Mouse (Mus musculus) hindbrain, postnatal 0 days (tissue): ENCODE results near the gene Gm11559. TPM values are rescaled to one million over a fixed set of nuclear protein-coding genes. Genes with fewer than 3 reads are reported as not detected.
"Not testable (repeated sequence)": the region's sequence is repeated elsewhere in the genome, so short reads cannot be mapped to it uniquely, and the experiment has no call there.

Source experiments
- ATAC-seq: fragments of 200-750 bp; cut with Nextera tagmentation; 2 replicates; pipeline ENCODE4 v1.8.0; 2017; ENCODE audit warnings: mild to moderate bottlenecking, moderate TSS enrichment, moderate library complexity
- DNase-seq: peaks from one replicate; pipeline ENCODE4 v3.0.0-alpha.2; 2015; ENCODE audit warnings: low spot score
- H3K27ac ChIP-seq: fragments of 300-500 bp; sonication (generic); 2 replicates; pipeline ENCODE4 v1.5.1; 2014; ENCODE audit warnings: mild to moderate bottlenecking
- H3K27me3 ChIP-seq: fragments of 300-500 bp; sonication (generic); 2 replicates; pipeline ENCODE4 v1.6.1; 2014; ENCODE audit warnings: low read length, mixed read lengths; ENCODE audit not compliant: insufficient read depth
- H3K36me3 ChIP-seq: fragments of 300-500 bp; sonication (generic); 2 replicates; pipeline ENCODE4 v1.6.1; 2014; ENCODE audit warnings: low read length, mixed read lengths; ENCODE audit not compliant: insufficient read depth
- H3K4me1 ChIP-seq: fragments of 300-500 bp; sonication (generic); 2 replicates; pipeline ENCODE4 v1.6.1; 2014; ENCODE audit warnings: antibody characterized with exemption, low read length, mixed read lengths; ENCODE audit not compliant: insufficient read depth
- H3K4me2 ChIP-seq: fragments of 300-500 bp; sonication (generic); 2 replicates; pipeline ENCODE4 v1.6.1; 2014; ENCODE audit warnings: low read depth, mild to moderate bottlenecking, low read length, moderate library complexity, mixed read lengths
- H3K4me3 ChIP-seq: fragments of 300-500 bp; sonication (generic); 2 replicates; pipeline ENCODE4 v1.5.1; 2014; ENCODE audit warnings: low read length
- H3K9ac ChIP-seq: fragments of 300-500 bp; sonication (generic); replicated peaks from 2 replicates; pipeline ENCODE4 v1.6.1; 2014; ENCODE audit warnings: mild to moderate bottlenecking, low read length, moderate library complexity, mixed read lengths
- H3K9me3 ChIP-seq: fragments of 300-500 bp; sonication (generic); 2 replicates; pipeline ENCODE4 v1.6.1; 2016; ENCODE audit warnings: low read length, mixed read lengths
- CTCF ChIP-seq: IDR thresholded peaks from 2 replicates; pipeline ENCODE4 v1.5.1; 2016; ENCODE audit warnings: antibody characterized with exemption, control low read depth, low read depth
- WGBS: fragments of 180-500 bp; shearing (Covaris S2); extraction: QIAGEN DNeasy Blood & Tissue Kit; methylation state at CpG from one replicate; pipeline ENCODE4 v1.1.7; 2014; 5-methylcytosine and 5-hydroxymethylcytosine counted together
- polyA plus RNA-seq: library from polyadenylated mRNA; unstranded; fragments of >200 nt; fragmentation: Nextera tagmentation; extraction: Ambion mirVana; gene quantifications from 2 replicates; pipeline ENCODE4 v1.2.1, GENCODE M21; 2015
- total RNA-seq: library from RNA; depleted of rRNA; stranded (reverse); fragments of >200 nt; gene quantifications from 2 replicates; pipeline ENCODE4 v1.2.3, GENCODE M21; 2014; rRNA removed

Gm11559 gene
- total RNA-seq (not detected in 2 replicates), polyA plus RNA-seq (not detected in 2 replicates)

DNA sequence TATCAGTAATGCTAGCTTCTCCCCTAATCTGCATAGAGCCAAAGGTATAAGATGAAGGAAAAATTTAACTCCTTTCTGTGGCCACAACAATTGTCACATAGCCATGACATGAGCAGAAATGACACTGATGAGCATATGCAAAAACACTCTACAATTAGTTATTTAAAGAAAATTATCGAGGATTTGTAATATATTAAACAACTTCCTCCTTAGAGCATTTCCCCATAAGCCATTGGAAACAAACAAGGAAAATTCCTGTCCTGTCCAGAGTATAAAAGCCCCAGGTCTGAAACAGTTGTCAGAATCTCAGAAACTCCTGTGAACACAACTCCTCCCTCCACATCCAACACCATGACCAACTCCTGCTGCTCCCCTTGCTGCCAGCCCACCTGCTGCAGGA is at the start of gene Gm11559:
Gene Gm11559, plus strand, starts transcription at position 301 of the 400 bp plus-strand sequence.
- H3K27me3 ChIP-seq, H3K36me3 ChIP-seq, H3K9ac ChIP-seq, H3K4me1 ChIP-seq, ATAC-seq, H3K4me2 ChIP-seq, H3K27ac ChIP-seq, H3K9me3 ChIP-seq, H3K4me3 ChIP-seq, DNase-seq: not testable (repeated sequence)
- WGBS = 76% methylated on average over 1 of the region's 1 CpGs

DNA sequence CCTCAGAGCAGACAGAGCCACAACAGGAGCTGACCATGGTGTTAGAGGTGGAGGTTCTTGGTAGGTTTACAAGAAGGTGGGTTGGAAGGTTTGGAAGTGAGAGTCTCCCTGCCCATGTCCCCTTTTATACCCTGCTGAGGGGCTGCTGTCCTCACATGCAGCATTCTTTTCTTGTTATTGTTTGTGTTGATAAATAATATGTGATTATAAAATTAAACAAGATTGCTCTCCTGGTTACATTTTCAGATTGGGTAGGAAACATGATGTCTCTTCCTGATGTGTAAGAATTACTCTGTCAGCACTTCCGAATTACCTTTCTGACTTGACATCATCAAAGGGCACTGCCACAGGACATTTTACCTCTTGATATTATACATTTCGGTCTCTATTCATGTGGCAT is 48.7 kb upstream of the Gm11559 start, which contains the start of gene Gm11564:
Gene Gm11564, minus strand, starts transcription at position 101 of the 400 bp plus-strand sequence.
- not testable (repeated sequence) for H3K9ac ChIP-seq, ATAC-seq, H3K9me3 ChIP-seq, H3K4me3 ChIP-seq, H3K27me3 ChIP-seq, DNase-seq, H3K4me1 ChIP-seq, H3K36me3 ChIP-seq, H3K4me2 ChIP-seq, H3K27ac ChIP-seq
- 95% methylated on average over 2 of the region's 2 CpGs for WGBS

DNA sequence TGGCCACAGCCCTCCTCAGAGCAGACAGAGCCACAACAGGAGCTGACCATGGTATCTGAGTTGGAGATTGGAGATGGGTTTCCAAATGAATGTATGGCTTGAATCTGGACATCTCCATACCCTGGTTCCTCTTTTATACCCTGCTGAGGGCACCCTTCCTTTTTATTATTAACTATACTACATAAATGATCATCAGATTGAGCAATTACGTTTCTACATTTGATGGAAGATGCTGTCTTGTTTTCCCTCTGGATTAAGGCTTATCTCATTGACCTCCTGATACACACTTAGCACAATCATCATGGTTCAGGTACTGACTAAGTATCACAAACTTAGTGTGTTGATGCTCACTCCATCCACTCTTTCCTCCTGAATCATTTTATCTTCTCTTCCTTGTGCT is 26.3 kb upstream of the Gm11559 start, which contains the start of gene 2300003K06Rik:
Gene 2300003K06Rik, minus strand, starts transcription at position 101 of the 400 bp plus-strand sequence.
- no peak within 1 kb of the TSS for H3K4me2 ChIP-seq
- H3K4me3 ChIP-seq = no peak within 1 kb of the TSS
- DNase-seq (no peak), ATAC-seq (no peak)
- no peaks in the 10 kb centered on the region for H3K9me3 ChIP-seq
- H3K27ac ChIP-seq = no peak within 1 kb of the TSS
- H3K27me3 ChIP-seq = no peaks in the 10 kb centered on the region
- TF ChIP-seq CTCF = no peak
- WGBS = 61% methylated on average over 1 of the region's 1 CpGs
- no peaks in the 10 kb centered on the region for H3K36me3 ChIP-seq
- H3K9ac ChIP-seq = no peak within 1 kb of the TSS
- H3K4me1 ChIP-seq = no peaks in the 10 kb centered on the region

- ATAC-seq (no peak), DNase-seq (no peak)
- no peaks in the 10 kb centered on the region for H3K27me3 ChIP-seq
- H3K9ac ChIP-seq = no peak overlapping the region
- no peak overlapping the region for H3K4me2 ChIP-seq
- no peaks in the 10 kb centered on the region for H3K4me1 ChIP-seq
- TF ChIP-seq CTCF = no peak
- WGBS = 78% methylated on average over 1 of the region's 1 CpGs
- no peak overlapping the region for H3K27ac ChIP-seq
- no peaks in the 10 kb centered on the region for H3K36me3 ChIP-seq
- no peaks in the 10 kb centered on the region for H3K9me3 ChIP-seq
- no peak overlapping the region for H3K4me3 ChIP-seq
These were observed 22.1 kb upstream of the Gm11559 start for GRCm38 (mm10) chr11:99842185-99842584.

GRCm38 (mm10) chr11:99846746-99847145 is 17.5 kb upstream of the Gm11559 start:
- WGBS = 84% methylated on average over 2 of the region's 2 CpGs
- DNase-seq = no peak
- Histone ChIP-seq H3K36me3 (no peaks in the 10 kb centered on the region), H3K4me2 (no peak overlapping the region), H3K9ac (no peak overlapping the region), H3K4me1 (no peaks in the 10 kb centered on the region), H3K27me3 (no peaks in the 10 kb centered on the region), H3K27ac (no peak overlapping the region), H3K9me3 (no peaks in the 10 kb centered on the region), H3K4me3 (no peak overlapping the region)
- no peak for ATAC-seq
- TF ChIP-seq CTCF = no peak

DNA sequence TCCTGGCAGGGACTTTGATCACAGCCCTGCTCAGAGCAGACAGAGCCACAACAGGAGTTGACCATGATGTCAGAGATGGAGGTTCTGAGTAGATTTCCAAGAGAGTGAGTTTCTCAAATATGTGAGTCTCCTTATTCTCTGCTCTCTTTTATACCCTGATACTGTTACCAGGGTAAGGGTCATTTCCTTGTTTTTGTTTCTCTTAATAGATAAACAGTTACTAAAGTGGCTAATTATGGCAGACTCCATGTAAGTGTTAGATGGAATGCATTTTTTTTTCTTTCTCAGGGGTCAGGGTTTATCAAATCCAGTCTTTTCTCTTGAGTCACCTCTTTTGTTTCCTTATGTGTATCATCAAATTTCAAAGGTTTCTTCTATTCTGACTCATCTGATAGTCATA is 12.8 kb upstream of the Gm11559 start, which contains the start of gene Krtap4-16:
Gene Krtap4-16, minus strand, starts transcription at position 101 of the 400 bp plus-strand sequence.
- Histone ChIP-seq H3K36me3 (no peaks in the 10 kb centered on the region), H3K9ac (no peak within 1 kb of the TSS), H3K27ac (no peak within 1 kb of the TSS), H3K4me1 (no peaks in the 10 kb centered on the region), H3K27me3 (no peaks in the 10 kb centered on the region), H3K4me2 (no peak within 1 kb of the TSS), H3K9me3 (no peaks in the 10 kb centered on the region), H3K4me3 (no peak within 1 kb of the TSS)
- no peak for DNase-seq
- no peak for ATAC-seq
- TF ChIP-seq CTCF = no peak

DNA sequence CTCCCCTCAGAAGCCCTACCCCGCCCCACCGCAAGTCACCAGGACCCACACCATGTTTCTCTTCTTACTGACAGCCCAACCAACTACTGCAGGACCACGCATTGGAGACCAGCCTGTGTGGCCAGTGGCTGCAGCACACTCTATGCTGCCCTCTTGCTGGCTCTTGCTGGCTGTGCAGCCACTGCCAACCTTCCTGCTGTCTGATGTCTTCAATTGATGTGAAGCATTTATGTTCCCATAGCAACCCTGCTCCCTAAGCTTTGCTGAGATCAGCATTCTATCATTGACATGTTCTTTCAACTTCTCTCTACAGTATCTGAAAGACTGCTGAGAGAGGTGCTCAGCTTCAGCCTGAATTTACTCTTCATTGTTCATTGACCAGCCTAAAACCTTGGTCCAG is 10.2 kb upstream of the Gm11559 start:
- ATAC-seq (no peak), DNase-seq (peak; percentile 51)
- TF ChIP-seq CTCF = peak; percentile 72
- no peak overlapping the region for H3K27ac ChIP-seq
- no peaks in the 10 kb centered on the region for H3K27me3 ChIP-seq
- no peak overlapping the region for H3K4me3 ChIP-seq
- H3K9me3 ChIP-seq = no peaks in the 10 kb centered on the region
- WGBS = 58% methylated on average over 3 of the region's 3 CpGs
- H3K4me1 ChIP-seq = no peaks in the 10 kb centered on the region
- no peak overlapping the region for H3K4me2 ChIP-seq
- no peak overlapping the region for H3K9ac ChIP-seq
- no peaks in the 10 kb centered on the region for H3K36me3 ChIP-seq
